Mouse (Mus musculus): ENCODE results near the gene Atat1. TPM values are rescaled to one million over a fixed set of nuclear protein-coding genes. Genes with fewer than 3 reads are reported as not detected.
A peak's percentile ranks its signal among the peaks of the same experiment; 100 is the strongest.

Gene Atat1
- polyA plus RNA-seq, 1 experiment from 2014 or later: 65.4 TPM

DNA sequence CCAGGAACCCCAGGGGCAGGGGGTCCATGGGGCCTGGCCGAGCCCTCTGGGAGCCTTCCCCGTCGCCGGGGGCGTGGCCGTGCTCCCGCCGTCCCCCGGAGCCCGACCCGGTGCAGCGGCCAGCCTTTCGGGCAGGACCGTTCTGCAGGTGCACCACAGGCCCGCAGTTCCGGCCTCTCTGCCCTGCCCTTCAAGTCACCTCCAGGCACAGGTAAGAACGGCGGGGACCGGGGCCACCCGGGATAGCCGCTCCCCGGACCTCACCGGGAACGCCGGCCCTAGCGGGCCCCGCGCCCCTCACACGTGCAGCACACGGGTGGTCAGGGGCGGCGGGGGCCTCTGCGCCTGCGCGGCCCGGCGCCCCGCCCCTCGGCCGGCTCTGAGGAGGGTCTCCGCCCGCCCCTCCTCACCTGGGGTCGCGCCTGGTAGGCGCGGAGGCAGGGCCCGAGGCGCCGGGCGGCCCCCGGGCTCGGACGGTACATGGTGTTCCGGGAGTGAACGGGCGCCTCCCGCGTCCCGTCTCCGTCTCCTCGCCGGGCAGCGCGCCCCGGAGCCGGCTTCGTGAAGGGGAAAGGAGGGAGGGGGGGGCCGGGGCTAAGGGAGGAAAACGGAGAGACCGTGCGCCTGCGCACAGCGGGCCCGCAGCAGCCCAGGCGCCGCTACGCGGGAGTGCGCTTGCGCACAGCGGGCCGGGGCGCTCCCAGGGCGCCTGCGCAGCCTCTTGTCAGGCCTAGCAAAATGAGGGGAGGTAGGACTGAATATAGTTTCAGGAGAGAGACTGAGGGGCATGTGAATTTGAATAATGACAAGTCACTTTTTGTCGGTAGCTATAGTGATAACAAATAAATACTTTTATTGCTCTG is 12.9 kb downstream of the Atat1 start, which contains the start of gene 2310061I04Rik:
Gene 2310061I04Rik (minus strand): TSS at position 651 of the 863 bp plus-strand sequence.
- H3K9ac ChIP-seq (ENCODE audit: low read depth, low read length): peak within 1 kb of the TSS; percentile 87
- no peaks in the 10 kb centered on the region for H3K9me3 ChIP-seq (replicated peaks; ENCODE audit: control insufficient read depth, low read length)
- peak within 1 kb of the TSS; percentile 80 for H3K27ac ChIP-seq (ENCODE audit: low read depth, low read length)
- H3K4me1 ChIP-seq (ENCODE audit: control insufficient read depth, insufficient read depth, low read length): peaks cover 14% of the 10 kb centered on the region
- no peaks in the 10 kb centered on the region for H3K27me3 ChIP-seq (ENCODE audit: control insufficient read depth, insufficient read depth, low read length)
- WGBS (ENCODE audit: insufficient replicate concordance): 1% methylated on average over 85 of the region's 86 CpGs
- peak; percentile 85 for ATAC-seq (replicated peaks; ENCODE audit: insufficient number of reproducible peaks, low FRiP score, low TSS enrichment)
- H3K4me2 ChIP-seq: peak within 1 kb of the TSS; percentile 98
- peak within 1 kb of the TSS; percentile 77 for H3K4me3 ChIP-seq (ENCODE audit: low read depth, low read length)
- H3K36me3 ChIP-seq (ENCODE audit: control insufficient read depth, insufficient read depth, low read length): peaks cover 16% of the 10 kb centered on the region

DNA sequence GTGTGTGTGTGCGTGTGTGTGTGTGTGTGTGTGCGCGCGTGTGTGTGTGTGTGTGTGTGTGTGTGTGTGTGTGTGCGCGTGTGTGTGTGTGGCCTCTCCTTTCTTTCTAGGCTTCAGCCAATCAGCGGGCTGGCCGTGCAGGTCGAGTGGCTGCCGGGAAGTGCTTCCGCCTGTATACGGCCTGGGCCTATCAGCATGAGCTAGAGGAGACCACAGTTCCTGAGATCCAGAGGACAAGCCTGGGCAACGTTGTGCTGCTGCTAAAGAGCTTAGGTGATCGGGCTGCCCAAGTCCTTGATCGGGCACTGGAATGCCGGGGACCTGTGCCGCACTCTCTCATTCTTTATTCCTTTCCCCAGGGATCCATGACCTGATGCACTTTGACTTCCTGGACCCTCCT is 22.1 kb downstream of the Atat1 start:
- no peak for ATAC-seq (replicated peaks; ENCODE audit: insufficient number of reproducible peaks, low FRiP score, low TSS enrichment)
- no peaks in the 10 kb centered on the region for H3K27me3 ChIP-seq (ENCODE audit: control insufficient read depth, insufficient read depth, low read length)
- H3K4me1 ChIP-seq (ENCODE audit: control insufficient read depth, insufficient read depth, low read length): no peaks in the 10 kb centered on the region
- H3K36me3 ChIP-seq (ENCODE audit: control insufficient read depth, insufficient read depth, low read length): peaks cover 50% of the 10 kb centered on the region
- no peak overlapping the region for H3K4me2 ChIP-seq
- no peak overlapping the region for H3K4me3 ChIP-seq (ENCODE audit: low read depth, low read length)
- WGBS (ENCODE audit: insufficient replicate concordance): 80% methylated on average over 15 of the region's 17 CpGs
- H3K27ac ChIP-seq (ENCODE audit: low read depth, low read length): no peak overlapping the region
- no peaks in the 10 kb centered on the region for H3K9me3 ChIP-seq (replicated peaks; ENCODE audit: control insufficient read depth, low read length)
- H3K9ac ChIP-seq (ENCODE audit: low read depth, low read length): no peak overlapping the region

DNA sequence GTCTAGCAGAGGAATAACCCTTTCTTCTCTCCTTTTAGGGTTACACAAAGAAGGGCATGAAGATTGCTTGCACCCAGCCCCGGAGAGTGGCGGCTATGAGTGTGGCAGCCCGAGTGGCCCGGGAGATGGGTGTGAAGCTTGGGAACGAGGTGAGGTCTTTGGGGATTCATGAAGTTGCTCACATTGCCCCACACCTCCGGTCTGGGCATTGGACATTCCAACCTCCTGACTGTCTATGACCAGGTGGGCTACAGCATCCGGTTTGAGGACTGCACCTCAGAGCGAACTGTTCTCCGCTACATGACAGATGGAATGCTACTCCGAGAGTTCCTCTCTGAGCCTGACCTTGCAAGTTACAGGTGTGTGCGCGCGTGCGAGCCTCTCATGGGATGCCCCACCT is 26.1 kb downstream of the Atat1 start:
- no peak for ATAC-seq (replicated peaks; ENCODE audit: insufficient number of reproducible peaks, low FRiP score, low TSS enrichment)
- H3K4me3 ChIP-seq (ENCODE audit: low read depth, low read length): no peak overlapping the region
- 94% methylated on average over 14 of the region's 14 CpGs for WGBS (ENCODE audit: insufficient replicate concordance)
- no peak overlapping the region for H3K27ac ChIP-seq (ENCODE audit: low read depth, low read length)
- peaks cover 38% of the 10 kb centered on the region for H3K36me3 ChIP-seq (ENCODE audit: control insufficient read depth, insufficient read depth, low read length)
- H3K4me1 ChIP-seq (ENCODE audit: control insufficient read depth, insufficient read depth, low read length): peaks cover 5% of the 10 kb centered on the region; the same call in 1 of the 2 replicates
- no peak overlapping the region for H3K4me2 ChIP-seq
- H3K27me3 ChIP-seq (ENCODE audit: control insufficient read depth, insufficient read depth, low read length): no peaks in the 10 kb centered on the region
- no peak overlapping the region for H3K9ac ChIP-seq (ENCODE audit: low read depth, low read length)
- H3K9me3 ChIP-seq (replicated peaks; ENCODE audit: control insufficient read depth, low read length): no peaks in the 10 kb centered on the region

DNA sequence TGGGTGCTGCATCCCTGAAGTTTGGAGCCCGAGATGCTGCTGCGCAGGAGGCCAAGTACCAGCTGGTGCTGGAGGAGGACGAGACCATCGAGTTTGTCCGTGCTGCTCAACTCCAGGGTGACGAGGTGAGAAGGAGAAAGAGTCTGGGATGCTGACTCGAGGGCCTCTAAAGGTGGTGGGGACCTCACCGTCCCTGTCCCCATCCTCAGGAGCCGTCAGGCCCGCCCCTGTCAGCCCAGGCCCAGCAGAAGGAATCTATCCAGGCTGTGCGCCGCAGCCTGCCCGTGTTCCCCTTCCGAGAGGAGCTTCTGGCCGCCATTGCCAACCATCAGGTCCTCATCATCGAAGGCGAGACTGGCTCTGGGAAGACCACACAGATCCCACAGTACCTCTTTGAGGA is 27.0 kb downstream of the Atat1 start:
- ATAC-seq (replicated peaks; ENCODE audit: insufficient number of reproducible peaks, low FRiP score, low TSS enrichment): no peak
- Histone ChIP-seq H3K36me3 (ENCODE audit: control insufficient read depth, insufficient read depth, low read length) (peaks cover 32% of the 10 kb centered on the region), H3K9me3 (replicated peaks; ENCODE audit: control insufficient read depth, low read length) (no peaks in the 10 kb centered on the region), H3K9ac (ENCODE audit: low read depth, low read length) (no peak overlapping the region), H3K4me2 (no peak overlapping the region), H3K4me1 (ENCODE audit: control insufficient read depth, insufficient read depth, low read length) (peaks cover 5% of the 10 kb centered on the region; the same call in 1 of the 2 replicates), H3K4me3 (ENCODE audit: low read depth, low read length) (no peak overlapping the region), H3K27me3 (ENCODE audit: control insufficient read depth, insufficient read depth, low read length) (no peaks in the 10 kb centered on the region), H3K27ac (ENCODE audit: low read depth, low read length) (no peak overlapping the region)
- 92% methylated on average over 17 of the region's 17 CpGs for WGBS (ENCODE audit: insufficient replicate concordance)

DNA sequence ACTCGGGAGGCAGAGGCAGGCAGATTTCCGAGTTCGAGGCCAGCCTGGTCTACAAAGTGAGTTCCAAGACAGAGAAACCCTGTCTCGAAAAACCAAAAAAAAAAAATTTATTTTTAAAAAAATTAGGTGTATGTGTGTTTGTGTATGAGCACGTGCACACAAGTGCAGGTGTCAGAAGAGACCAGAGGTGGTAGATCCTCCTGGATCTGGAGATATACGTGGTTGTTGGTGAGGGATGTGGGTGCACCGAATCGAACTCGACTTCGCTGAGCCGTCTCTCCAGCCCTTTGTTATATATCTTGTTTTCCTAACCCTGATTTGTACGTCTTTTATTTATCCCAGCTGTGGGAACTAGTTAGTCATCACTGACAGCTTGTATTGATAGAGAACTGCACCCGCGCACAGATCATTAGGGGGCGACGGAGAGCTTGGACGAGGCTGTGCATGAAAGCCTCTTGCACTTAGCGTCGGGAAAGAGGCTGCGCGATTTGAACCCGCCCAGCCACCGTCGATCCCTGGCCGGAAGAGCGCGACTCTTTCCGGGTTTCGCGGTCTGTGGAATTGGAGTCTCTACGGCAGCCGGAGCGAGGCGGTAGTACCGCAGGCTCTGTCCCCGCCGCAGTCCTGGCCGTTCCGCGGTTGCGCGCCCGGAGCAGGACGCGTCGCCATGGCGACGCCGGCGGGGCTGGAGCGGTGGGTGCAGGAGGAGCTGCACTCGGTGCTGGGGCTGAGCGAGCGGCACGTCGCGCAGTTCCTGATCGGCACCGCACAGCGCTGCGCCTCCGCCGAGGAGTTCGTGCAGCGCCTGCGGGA is 30.4 kb downstream of the Atat1 start, which contains the start of gene Dhx16:
Gene Dhx16 (plus strand): TSS at position 575 of the 813 bp plus-strand sequence.
- H3K27me3 ChIP-seq (ENCODE audit: control insufficient read depth, insufficient read depth, low read length): no peaks in the 10 kb centered on the region
- peak within 1 kb of the TSS; percentile 54; the same call in 1 of the 2 replicates for H3K27ac ChIP-seq (ENCODE audit: low read depth, low read length)
- peaks cover 31% of the 10 kb centered on the region for H3K36me3 ChIP-seq (ENCODE audit: control insufficient read depth, insufficient read depth, low read length)
- peak within 1 kb of the TSS; percentile 90 for H3K4me3 ChIP-seq (ENCODE audit: low read depth, low read length)
- no peaks in the 10 kb centered on the region for H3K9me3 ChIP-seq (replicated peaks; ENCODE audit: control insufficient read depth, low read length)
- H3K9ac ChIP-seq (ENCODE audit: low read depth, low read length): peak within 1 kb of the TSS; percentile 77
- peak within 1 kb of the TSS; percentile 67 for H3K4me2 ChIP-seq
- 6% methylated on average over 66 of the region's 66 CpGs for WGBS (ENCODE audit: insufficient replicate concordance)
- ATAC-seq (replicated peaks; ENCODE audit: insufficient number of reproducible peaks, low FRiP score, low TSS enrichment): peak; percentile 89
- H3K4me1 ChIP-seq (ENCODE audit: control insufficient read depth, insufficient read depth, low read length): peaks cover 5% of the 10 kb centered on the region; the same call in 1 of the 2 replicates

DNA sequence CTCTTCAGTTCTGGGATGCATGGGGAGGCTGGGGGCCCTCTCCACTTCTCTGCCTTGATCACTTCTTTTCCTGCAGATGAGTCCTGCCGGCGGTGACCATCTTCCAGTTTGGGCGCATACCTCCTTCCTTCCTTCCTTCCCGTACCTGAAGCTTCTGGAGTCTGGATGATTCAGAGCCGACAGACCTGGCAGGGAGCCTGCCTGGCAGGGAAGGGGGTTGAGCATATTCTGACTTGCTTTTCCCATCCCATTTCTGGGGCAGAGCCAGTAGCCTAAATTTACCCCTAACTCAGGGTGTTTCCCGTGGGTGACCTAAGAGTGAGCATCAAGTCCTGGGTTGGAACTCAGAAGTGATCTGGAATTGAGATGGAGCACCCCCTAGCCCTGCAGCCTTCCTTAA is 35.2 kb downstream of the Atat1 start:
- Histone ChIP-seq H3K4me3 (ENCODE audit: low read depth, low read length) (no peak overlapping the region), H3K27ac (ENCODE audit: low read depth, low read length) (no peak overlapping the region), H3K9me3 (replicated peaks; ENCODE audit: control insufficient read depth, low read length) (no peaks in the 10 kb centered on the region; the same call in 1 of the 2 replicates), H3K4me1 (ENCODE audit: control insufficient read depth, insufficient read depth, low read length) (peaks cover 20% of the 10 kb centered on the region; the same call in 1 of the 2 replicates), H3K27me3 (ENCODE audit: control insufficient read depth, insufficient read depth, low read length) (no peaks in the 10 kb centered on the region), H3K36me3 (ENCODE audit: control insufficient read depth, insufficient read depth, low read length) (peaks cover 23% of the 10 kb centered on the region), H3K9ac (ENCODE audit: low read depth, low read length) (no peak overlapping the region), H3K4me2 (no peak overlapping the region)
- no peak for ATAC-seq (replicated peaks; ENCODE audit: insufficient number of reproducible peaks, low FRiP score, low TSS enrichment)
- WGBS (ENCODE audit: insufficient replicate concordance): 82% methylated on average over 6 of the region's 6 CpGs

DNA sequence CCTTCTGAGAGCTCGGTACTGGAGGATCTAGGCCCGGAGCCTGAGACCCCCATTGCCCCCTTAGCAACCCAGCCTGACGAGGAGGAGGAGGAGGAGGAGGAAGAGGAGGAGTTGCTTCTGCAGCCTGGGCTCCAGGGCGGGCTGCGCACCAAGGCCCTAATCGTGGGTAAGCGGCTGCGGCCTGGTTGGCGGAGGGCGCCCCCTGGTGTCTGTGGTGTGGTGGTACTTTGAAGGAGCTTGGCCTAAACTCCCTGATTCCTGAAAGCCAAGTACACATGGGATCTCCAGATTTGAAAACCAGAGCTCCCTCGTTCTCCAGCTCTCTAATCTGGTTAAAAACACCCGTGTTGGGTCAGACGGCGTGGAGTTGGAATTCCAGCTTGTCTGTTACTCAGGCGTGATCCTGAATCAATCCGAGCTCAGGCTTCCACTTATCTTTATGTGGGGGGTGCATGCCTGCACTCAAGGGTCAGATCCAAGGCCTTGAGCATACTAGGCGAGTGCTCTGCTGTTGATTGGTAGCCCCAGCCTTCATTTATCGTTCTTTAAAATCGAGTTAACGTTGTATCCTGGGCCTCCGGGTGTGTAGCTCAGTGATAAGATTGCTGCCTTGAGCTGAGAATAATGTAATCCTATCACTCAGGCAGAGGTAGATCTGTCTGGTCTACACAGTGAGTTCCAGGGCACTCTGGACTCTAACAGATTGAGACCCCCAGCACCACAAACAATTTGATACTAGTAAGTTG is 35.9 kb downstream of the Atat1 start:
- H3K4me1 ChIP-seq (ENCODE audit: control insufficient read depth, insufficient read depth, low read length): peaks cover 24% of the 10 kb centered on the region
- H3K9ac ChIP-seq (ENCODE audit: low read depth, low read length): peak overlapping the region; percentile 46; the same call in 1 of the 2 replicates
- peaks cover 23% of the 10 kb centered on the region for H3K36me3 ChIP-seq (ENCODE audit: control insufficient read depth, insufficient read depth, low read length)
- peak overlapping the region; percentile 40 for H3K4me2 ChIP-seq
- H3K9me3 ChIP-seq (replicated peaks; ENCODE audit: control insufficient read depth, low read length): no peaks in the 10 kb centered on the region; the same call in 1 of the 2 replicates
- H3K4me3 ChIP-seq (ENCODE audit: low read depth, low read length): peak overlapping the region; percentile 16; the same call in 1 of the 2 replicates
- no peak overlapping the region for H3K27ac ChIP-seq (ENCODE audit: low read depth, low read length)
- H3K27me3 ChIP-seq (ENCODE audit: control insufficient read depth, insufficient read depth, low read length): no peaks in the 10 kb centered on the region
- WGBS (ENCODE audit: insufficient replicate concordance): 25% methylated on average over 21 of the region's 21 CpGs
- ATAC-seq (replicated peaks; ENCODE audit: insufficient number of reproducible peaks, low FRiP score, low TSS enrichment): peak; percentile 25; the same call in 1 of the 2 replicates
